Mouse (Mus musculus) gastrocnemius, postnatal 36 days (tissue): Measurements from ENCODE around the gene Lpin3. TPM values are rescaled to one million over a fixed set of nuclear protein-coding genes. Genes with fewer than 3 reads are reported as not detected.
A peak's percentile ranks its signal among the peaks of the same experiment; 100 is the strongest.

Experiments
- DNase-seq, 2 experiments: peaks; one replicate each; pipeline ENCODE4 v3.0.0; 2022
- intact Hi-C: fragments of 180-260 bp; cut with DNase I; formaldehyde crosslinking; loops from one replicate; pipeline ENCODE4 v1.15.1; 2025
- total RNA-seq, 2 experiments: library from RNA; stranded (reverse); gene quantifications; 2 replicates each; pipeline ENCODE4 v1.2.3; 2021

Lpin3 gene
- total RNA-seq, 2 experiments from 2014 or later, result 3.0 to 4.6 TPM

GRCm38 (mm10) chr2:160921285-160921684 is 40.8 kb downstream of the Lpin3 start:
- intact Hi-C loops, result no loop called here
- no peak for DNase-seq

DNA sequence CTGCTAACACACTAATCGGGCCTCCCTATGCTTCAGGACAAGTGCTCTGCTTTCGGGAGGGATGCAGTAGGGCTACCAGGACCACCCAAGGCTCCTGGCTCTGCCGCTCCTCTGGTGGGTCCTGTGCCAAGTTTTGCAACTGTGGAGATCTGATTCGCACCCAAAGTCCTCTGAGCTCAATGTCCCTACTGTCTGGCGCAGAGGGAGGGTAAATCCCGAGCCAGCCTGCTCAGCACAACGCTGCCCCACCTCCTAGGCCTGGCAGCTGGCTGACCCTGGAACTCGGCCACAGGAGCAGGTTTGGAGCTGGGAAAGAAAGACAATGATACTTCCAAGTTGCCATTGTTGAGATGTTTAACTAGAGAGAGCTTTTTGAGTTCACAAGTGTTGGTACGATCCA is 44.7 kb downstream of the Lpin3 start:
- intact Hi-C loops, result no loop called here
- DNase-seq, result peak; percentile 60 to 64

DNA sequence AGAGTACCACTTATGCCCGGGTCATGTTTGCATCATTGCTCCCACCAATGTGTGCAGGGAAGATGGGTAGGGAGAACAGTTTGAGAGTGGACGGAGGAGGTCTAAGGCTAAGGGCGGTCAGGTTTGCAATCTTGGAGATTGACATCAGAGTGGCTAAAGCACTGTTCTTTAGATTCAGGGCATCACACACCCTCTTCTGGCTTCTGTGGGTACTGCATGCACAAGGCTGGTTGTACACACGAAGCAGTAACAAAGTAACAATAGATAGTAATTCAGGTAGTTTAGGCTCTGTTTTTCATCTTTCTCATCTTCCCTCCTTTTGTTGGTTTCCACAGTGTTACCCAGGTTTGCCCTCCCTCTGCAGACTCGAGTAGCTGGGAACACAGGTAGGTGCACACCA is 50.9 kb downstream of the Lpin3 start:
- no peak for DNase-seq
- intact Hi-C loops, result no loop called here

DNA sequence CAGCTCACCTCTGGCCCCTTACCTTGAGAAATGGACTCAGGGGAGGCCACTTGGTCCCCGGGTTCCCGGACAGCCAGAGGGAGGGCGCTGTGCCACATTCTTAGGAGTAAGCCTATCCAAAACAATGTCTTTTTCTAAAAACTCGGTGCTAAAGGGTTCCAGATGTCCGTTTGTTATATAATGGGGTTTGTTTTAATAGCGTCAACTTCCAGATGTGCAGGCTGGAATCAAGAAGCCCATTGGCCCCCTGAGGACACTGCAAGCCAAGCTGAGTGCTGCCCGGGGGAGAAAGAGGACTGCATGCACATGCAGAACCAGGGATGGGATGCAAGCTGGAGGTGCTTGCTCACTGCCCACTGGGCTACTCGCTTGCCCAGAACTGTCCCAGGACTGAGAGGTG is 51.9 kb downstream of the Lpin3 start:
- intact Hi-C loops, result no loop called here
- peak; percentile 53 to 66 for DNase-seq

DNA sequence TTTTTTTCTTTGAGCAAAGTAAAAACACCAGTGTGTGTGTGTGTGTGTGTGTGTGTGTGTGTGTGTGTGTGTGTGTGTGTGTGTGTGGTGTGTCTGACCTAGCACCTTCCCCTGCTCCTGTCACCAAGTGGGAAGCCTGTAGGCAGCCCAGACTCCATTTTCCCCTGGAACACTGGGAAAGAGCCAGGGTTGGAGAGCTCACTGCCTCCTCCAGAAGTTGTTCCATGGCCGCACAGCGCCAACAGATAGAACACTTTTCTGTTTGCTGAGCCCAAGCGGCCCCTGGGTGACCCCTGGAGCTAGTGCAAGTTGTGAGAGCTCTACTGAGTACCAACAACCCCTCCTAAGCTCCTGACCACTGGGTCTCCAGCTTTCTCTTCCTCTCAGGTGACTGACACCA is 52.5 kb downstream of the Lpin3 start:
- peak in 1 of 2 experiments; percentile 40 for DNase-seq

GRCm38 (mm10) chr2:160933890-160934289 is 53.4 kb downstream of the Lpin3 start:
- intact Hi-C loops, result no loop called here

More for the DNA sequence above, 52.5 kb downstream of the Lpin3 start:
- intact Hi-C loops, result no loop called here

GRCm38 (mm10) chr2:160934451-160934850 is 54.0 kb downstream of the Lpin3 start:
- intact Hi-C loops, result no loop called here
- no peak for DNase-seq

More at GRCm38 (mm10) chr2:160933890-160934289, 53.4 kb downstream of the Lpin3 start:
- DNase-seq, result no peak

- DNase-seq, result no peak
- intact Hi-C loops, result no loop called here
Measured at GRCm38 (mm10) chr2:160940930-160941709, 60.6 kb downstream of the Lpin3 start.

DNA sequence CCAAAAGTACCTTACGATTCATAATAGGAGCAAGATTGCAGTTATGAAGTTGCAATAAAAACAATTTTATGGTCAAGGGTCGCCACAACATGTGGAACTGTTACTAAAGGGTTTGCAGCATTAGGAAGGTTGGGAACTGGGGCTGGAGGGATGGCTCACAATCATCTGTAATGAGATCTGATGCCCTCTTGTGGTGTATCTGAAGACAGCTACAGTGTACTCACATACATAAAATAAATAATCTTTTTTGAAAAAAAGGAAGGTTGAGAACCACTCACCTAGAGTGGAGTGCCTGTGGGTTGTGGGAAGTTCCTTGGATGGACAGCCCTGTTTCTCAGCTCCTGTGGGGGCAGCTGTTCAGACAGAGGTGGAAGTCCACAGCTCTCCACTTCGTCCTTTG is 62.0 kb downstream of the Lpin3 start:
- DNase-seq, result no peak
- intact Hi-C loops, result no loop called here

DNA sequence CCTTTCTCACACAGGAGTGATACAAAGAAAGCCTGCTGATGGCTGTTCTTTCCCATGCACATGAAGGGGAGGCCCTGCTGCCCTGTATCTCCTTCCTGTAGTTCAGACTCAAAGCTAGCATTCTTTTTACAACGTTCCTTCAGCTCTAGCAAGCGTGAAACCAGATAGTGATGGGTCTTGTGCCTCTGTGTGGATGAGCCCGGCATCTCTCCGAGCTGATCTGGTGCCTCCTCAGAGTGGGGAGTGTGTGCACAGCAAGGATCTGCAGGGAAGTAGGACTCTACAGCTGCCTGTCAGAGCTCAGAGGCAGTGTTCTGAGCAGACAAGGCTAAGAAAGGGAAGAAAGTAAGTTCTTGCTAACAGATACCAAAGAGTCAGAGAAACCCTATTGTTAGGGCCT is 71.1 kb downstream of the Lpin3 start:
- DNase-seq, result no peak
- intact Hi-C loops, result no loop called here

DNA sequence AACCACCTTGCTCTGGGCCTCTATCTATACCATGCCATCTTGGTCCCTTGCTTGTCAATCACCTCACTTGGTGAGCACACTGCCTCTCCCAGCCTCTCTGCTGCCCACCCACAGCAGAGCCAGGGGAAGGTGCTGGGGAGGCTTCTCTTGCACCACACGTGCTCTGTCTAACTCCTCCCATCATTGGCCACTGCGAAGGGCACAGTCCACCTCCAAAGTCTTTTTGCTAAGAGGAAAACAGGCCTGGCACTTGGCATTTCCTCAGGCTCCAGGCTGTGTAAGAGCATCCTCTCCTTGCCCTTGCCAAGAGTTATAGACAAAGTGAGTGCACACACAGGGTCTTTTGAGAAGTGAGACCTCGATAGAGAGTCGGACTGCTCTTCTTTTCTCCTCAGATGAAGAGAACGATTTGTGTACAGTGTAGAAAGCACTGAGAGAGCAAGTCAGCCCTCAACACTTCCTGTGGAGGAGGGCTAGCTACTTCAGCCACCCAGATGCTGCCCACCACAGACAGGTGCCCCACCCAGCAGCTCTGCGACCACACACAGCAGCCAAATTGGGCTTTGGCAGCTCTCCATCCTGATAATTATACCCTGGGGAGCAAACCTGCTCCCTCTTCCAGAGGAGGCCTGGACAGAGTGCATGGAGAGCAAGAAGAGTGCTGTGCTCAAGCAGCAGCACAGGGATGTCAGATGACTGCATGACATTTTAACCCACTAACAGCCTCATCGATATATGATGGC is 72.8 kb downstream of the Lpin3 start:
- intact Hi-C loops, result no loop called here
- no peak for DNase-seq

DNA sequence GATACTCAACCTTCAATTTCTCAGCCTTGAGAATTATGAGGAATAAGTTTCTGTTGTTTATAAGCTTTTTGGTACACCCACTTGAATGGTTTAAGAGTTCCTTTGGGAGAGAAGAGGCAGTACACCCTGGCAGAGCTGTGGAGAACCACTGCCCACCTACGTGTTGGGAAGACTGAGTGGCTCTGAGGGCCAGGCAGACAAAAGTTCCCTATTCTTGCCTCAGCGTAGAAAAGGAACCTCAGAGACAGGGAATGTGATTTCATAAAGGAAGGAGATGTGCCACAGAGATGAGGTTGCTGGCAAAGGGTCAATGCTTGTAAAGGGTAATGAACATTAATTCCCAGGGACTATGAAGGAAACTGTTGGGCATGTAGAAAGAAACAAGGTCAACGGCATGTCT is 74.1 kb downstream of the Lpin3 start:
- intact Hi-C loops, result no loop called here
- DNase-seq, result no peak

- DNase-seq, result no peak
- intact Hi-C loops, result no loop called here
Measured at GRCm38 (mm10) chr2:160955331-160955730, 74.9 kb downstream of the Lpin3 start.

Other genes with a start within 250 kb of the Lpin3 start
- gene Top1, start 234.8 kb upstream of the Lpin3 start, total RNA-seq, result 10 to 100 TPM; 30.3 to 34.2 TPM
- 10 to 100 TPM; 16.8 to 20.5 TPM for gene Plcg1, start 149.4 kb upstream of the Lpin3 start, total RNA-seq
- gene Zhx3, start 7.7 kb upstream of the Lpin3 start, total RNA-seq, result 10 to 100 TPM; 24.8 to 25.7 TPM
- gene Emilin3, start 31.7 kb downstream of the Lpin3 start, total RNA-seq, result under 1 TPM; 0.36 to 0.44 TPM
- gene Chd6, start 228.4 kb downstream of the Lpin3 start, total RNA-seq, result 10 to 100 TPM; 11.0 to 12.0 TPM